Mouse (Mus musculus): ENCODE results near the gene Lrrc46.

Gene Lrrc46

DNA sequence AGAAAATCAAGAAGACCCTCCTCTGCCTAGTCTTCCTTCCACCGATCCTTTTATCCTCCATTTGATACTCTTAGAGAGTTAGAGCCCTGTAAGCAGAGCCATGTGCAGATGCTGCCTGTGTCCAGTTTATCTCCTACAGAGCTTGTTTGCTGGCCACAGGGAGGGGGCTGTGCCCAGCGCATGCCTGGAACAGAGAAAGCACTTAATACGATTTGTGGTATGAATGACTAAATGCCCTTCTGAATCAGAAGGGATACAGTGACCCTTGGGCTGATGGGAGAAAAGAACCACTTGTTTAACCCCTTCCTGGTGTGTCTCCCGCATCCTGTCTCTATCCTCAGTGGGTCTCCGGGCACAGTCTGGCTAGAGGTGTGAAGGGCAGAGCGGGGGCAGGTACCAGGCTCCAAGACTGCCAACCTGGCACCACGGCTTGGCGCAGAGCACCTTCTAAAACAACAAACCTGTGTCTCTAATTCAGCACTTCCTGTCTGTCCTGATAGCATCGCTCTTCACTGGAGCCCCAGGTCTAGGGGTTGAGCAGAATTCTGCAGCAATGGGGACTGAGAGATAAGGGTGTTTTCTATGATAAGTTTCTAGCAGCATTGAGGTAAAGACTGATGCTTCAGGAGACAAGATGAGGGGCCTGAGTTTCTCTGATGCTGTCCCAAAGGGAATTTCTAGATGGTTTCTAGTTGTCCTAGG, 34.0 kb downstream of the Lrrc46 start:
- DNase-seq: no peak

DNA sequence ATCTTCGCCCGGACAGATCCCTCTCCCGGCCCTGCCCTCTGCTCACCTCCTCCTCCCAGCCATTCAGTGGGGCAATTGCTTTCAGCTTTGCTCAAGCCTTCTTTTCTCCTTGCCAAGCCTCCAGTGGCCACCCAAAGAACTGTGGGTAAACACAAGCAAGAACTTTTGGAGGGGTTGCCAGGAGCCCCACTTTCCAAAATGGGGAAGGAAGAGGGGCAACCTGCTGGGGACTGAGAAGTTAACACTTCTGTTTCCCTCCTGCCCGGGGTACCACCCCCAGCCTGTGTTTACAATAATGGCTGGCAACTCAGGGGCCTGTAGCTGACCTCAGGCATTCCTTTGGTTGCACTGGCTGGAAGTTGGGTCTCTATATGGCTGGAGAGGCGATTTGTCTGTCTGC, 38.0 kb downstream of the Lrrc46 start:
- no peak for DNase-seq

DNA sequence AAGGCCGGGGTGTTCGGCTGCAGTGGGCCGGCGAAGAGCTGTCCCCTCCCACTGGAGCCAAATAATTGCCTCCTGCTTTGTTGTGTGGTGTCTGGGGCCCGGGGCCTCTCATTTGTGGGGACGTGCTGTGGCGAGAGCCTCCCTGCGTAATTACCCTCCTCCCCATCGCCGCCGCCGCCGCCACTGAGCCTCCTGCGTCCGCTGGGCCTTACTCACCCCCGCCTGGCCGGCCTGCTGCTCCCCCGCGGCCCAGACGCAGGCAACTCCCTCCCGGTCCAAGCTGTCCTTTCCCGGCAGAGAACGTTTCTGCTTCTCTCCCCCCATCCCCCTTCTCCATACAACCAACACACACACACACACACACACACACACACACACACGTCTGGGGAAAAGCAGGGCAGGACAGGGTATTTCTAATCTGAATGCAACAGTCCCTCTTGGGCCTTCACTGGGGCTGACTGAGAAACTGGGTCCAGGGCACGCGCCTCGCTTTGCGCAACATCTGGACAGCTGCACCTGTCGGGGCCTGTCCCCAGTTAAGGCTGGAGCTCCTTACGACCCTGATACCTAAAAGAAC, 43.7 kb downstream of the Lrrc46 start:
- peak; percentile 75 for DNase-seq

DNA sequence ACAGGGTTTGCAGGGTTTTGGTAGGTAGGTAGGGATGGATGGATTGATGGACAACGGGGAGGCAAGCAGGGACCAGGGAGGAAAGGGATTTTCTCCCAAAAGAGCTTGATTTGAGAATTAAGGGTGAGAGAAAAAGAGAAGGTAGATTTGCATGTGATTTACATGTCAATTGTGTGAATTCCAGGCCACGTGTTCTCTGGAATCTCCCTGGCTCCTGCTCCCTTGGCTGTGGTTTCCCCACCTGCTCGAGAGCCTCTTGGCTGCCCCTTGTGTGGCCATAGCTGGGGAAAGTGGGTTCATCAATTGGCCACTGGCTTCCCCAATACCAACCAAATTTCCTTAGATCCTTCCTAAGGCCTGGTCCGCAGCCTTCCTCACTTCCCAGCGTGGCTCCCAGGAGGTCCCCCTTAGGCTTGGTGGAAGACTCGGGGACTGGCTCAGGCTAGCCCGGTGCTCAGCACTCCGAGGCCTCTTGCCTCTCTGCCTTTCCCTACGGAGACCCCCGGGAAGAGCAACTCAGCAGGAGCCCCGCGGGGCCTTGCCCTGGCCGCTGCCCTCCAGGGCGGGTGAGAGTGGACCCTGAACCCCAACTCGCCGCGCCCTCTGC, 44.3 kb downstream of the Lrrc46 start:
- DNase-seq: no peak

DNA sequence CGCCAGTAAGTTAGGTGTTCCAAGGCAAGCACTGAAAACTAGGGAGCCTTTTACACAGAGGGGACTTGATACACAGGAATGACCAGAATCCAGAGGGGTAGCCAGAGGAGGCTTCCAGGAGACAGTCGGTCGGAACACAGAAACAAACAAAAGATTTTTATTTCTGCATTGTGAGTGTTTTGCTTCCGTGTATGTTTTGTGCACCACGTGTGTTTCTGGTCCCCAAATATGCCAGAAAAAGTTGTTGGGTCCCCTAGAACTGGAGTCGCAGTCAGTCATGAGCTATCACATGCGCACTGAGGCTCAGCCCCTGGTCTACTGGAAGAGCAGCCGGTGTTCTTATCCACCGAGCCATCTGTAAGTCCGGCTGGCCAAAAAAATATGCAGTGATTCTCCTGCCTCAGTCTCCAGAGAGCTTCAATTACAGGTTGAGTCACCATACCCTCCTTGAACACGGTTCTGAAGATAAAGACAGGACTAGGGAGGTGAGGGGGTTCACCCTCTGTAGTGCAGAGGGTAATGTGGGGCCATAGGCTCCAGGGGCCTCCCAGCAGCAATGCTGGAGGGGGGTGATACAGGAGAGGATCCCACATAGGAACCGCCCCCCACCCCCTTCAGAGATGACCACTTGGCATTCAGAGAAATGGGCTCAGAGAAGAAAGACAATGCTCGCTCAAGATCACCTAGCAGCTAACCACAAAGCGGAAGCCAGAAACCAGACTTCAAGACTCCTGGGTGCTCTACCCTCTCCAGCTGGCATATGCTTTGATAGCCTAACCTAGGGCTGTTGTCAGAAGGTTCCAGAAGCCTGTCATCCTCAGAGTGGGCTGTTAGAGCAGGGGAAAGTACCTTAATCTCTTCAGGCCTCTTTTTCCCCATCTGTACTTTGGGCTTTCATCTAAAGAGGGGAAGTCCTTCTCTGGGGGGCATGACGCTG, 45.1 kb downstream of the Lrrc46 start:
- no peak for DNase-seq

DNA sequence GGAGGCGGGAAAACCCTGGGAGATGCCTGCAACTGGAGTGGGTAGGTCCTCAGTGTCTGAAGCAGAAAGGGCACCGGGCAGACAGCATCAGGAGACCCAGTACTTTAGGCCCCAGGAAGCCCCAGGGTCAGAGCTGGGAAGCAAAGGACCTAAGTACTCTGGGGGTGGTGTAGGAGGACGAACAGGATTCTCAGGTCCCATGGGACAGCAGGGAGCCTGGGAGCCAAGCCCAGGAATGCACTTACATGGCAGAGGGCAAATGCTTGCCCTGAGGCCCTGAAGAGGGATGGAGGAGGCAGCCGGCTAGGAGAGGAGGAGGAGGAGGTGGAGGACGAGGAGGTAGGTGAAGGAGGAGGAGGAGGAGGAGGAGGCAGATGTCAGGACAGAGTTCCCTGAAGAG, 46.2 kb downstream of the Lrrc46 start:
- DNase-seq: no peak

DNA sequence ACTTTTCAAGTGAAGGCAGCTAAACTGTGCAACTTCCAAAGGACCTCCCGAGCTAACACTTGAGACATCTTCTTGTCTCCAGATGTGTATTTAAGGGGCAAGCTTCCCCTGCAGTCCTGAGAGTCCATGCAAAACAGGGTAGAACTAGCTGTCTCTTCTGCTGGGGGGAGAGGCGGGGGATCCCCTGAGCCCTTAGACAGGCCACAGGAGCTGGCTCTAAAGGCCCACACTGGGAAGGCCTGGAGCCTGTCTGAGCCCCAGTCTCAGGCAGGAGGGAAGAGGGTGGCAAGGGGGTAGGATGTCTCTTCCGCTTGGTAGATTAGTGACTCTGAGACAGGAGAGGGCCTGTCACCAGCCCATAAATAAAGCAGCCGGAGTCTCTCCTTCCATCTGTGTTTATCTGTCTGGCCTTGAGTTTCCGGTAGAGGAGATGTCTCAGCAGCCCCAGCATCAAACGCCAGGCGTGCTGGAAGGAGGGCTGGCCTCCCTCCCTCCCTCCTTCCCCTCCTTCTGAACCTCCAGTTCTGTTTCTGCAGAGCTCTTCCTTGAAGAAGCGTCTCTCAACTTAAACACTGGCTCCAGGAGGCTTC, 48.4 kb downstream of the Lrrc46 start:
- no peak for DNase-seq

DNA sequence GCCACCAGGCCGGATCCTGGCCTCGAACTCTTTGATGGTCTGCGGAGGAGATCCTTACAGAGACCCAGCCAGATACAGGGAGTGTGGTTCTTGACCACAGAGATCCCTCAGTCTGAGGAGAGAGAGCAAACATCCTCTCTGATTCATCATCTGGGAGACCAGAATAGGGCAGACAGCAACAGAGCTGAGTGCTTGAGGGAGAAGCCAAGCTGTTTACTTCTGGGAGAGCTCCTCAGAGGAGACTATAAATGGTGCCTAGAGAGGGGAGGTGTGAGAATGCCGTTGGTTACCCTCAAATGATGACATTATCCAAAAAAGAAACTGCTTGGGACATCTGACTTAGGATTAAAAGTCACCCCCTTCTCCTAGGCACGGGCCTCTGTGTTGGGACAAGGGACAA, 49.7 kb downstream of the Lrrc46 start:
- no peak for DNase-seq

DNA sequence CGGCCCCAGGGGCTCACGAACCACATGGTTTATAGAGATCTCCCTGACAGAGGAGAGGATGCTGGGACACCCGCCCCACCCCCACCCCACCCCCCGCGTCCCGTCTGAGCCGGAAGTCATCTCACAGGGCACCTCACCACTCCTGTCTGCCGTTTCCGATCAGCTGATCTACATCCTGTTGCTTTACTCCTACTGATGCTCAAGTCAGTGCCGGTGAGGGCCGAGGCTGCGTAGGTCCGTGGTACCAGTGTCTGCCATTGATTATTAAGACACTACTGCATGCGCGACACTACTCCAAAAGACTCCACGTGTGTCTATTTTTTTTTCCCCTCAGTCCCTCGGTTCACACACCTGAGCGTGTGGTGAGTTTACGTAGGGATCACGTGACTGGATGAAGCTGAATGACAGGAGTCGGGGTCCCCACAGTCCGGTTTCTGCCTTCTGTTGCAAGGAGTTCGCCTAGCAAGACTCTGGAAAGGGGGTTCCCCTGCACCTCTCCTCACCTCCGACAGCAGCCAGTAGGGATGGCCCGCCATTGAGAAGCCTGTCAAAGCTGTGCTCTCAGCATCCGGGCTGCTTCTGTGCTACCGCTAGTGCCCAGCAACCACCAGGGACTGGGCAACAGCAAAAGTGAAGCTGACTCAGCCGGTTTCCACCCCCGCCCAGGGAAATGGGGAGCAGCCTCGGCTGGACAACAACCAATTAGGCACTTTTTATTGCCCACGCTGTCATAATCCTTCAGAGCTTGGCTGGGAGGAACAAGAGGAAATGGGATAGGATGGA, 53.1 kb downstream of the Lrrc46 start:
- DNase-seq: peak; percentile 60

DNA sequence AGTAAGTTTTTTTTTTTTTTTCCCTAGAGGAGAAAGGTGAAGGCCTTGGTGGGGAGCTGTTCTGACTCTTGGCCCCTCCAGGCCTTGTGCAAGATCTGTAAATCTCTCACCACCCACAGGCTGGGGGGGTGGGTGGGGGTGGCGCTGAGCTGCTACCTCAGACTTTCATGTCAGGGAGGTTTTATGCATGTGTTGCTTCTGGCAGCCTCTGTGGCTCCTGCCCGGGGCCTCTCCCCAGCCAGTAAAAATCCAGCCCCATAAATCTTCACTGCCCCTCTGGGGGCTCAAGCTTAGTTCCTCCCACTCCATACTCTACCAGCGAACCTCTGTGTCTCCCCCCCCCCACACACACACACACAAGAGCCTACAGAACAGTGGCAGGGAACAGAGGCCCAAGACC, 54.7 kb downstream of the Lrrc46 start:
- no peak for DNase-seq

DNA sequence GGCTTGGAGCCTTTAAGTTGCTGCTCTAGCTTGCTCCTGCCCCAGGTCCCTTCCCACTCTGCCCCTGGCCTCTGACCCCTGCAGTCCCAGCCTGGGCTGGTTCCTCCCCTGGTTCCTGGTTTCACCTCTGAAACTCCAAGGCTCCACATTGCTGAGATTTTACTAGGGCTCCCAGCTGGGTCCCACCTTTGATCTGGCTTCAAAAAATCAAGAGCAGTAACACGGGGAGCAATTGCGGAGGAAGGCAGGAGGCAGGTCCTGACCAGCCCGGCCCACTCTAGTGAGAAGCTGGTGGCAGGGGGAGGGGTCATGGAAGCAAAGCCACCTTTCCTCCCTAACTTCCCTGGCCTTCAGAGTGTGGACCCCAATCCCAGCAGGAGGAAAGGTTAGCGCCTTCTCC, 56.3 kb downstream of the Lrrc46 start:
- DNase-seq: no peak
